Comparison of ENCODE assay signal across 7 mouse cellular contexts in genomic region chr15:10981377-10982063, GRCm38 (mm10). TPM values are rescaled to one million over a fixed set of nuclear protein-coding genes. Genes with fewer than 3 reads are reported as not detected.
A peak's percentile ranks its signal among the peaks of the same experiment; 100 is the strongest.
DNase-seq lines count a peak whose midpoint lies in the region; ATAC-seq lines count a peak whose summit lies in the region.

Amacr (plus strand) TSS chr15:10981756.

- peak within 1 kb of the TSS; percentile 71 for H3K4me2 ChIP-seq in embryonic facial prominence, embryonic 11.5 days (ENCODE audit: low read depth, low read length)
- peak within 1 kb of the TSS; percentile 65 for H3K4me2 ChIP-seq in midbrain, embryonic 13.5 days (replicated peaks)

- H3K9ac ChIP-seq in embryonic facial prominence, embryonic 11.5 days (replicated peaks; ENCODE audit: low read length) = peak within 1 kb of the TSS; percentile 83
- peak within 1 kb of the TSS; percentile 74 for H3K9ac ChIP-seq in midbrain, embryonic 13.5 days (replicated peaks)

- H3K9me3 ChIP-seq in embryonic facial prominence, embryonic 11.5 days (replicated peaks; ENCODE audit: control insufficient read depth, low read length) = no peaks in the 10 kb centered on the region
- no peaks in the 10 kb centered on the region for H3K9me3 ChIP-seq in limb, embryonic 10.5 days (replicated peaks)
- H3K9me3 ChIP-seq in midbrain, embryonic 13.5 days = no peaks in the 10 kb centered on the region

- no peaks in the 10 kb centered on the region for H3K27me3 ChIP-seq in embryonic facial prominence, embryonic 11.5 days (ENCODE audit: control insufficient read depth, insufficient read depth, low read length)
- H3K27me3 ChIP-seq in limb, embryonic 10.5 days (ENCODE audit: low read depth, poor library complexity, severe bottlenecking) = no peaks in the 10 kb centered on the region
- H3K27me3 ChIP-seq in midbrain, embryonic 13.5 days = no peaks in the 10 kb centered on the region

- DNase-seq in adrenal gland, postnatal 14 days = peak; percentile 94
- peak; percentile 90 for DNase-seq in embryonic facial prominence, embryonic 11.5 days (ENCODE audit: low spot score)
- peak; percentile 90 for DNase-seq in kidney, adult 11 months
- DNase-seq in limb, embryonic 10.5 days (ENCODE audit: low spot score) = peak; percentile 96
- peak; percentile 79 for DNase-seq in spleen, adult 12 weeks (ENCODE audit: low spot score)

- ATAC-seq in embryonic facial prominence, embryonic 11.5 days (replicated peaks; ENCODE audit: insufficient number of reproducible peaks, low FRiP score, low TSS enrichment, low read depth) = peak; percentile 99
- ATAC-seq in granulocyte monocyte progenitor cell, adult 5-6 weeks (replicated peaks; ENCODE audit: poor library complexity, severe bottlenecking) = peak; percentile 92
- ATAC-seq in midbrain, embryonic 13.5 days = peak; percentile 99

- no peaks in the 10 kb centered on the region for H3K36me3 ChIP-seq in embryonic facial prominence, embryonic 11.5 days (replicated peaks; ENCODE audit: control insufficient read depth, insufficient read depth, low read depth, low read length)
- no peaks in the 10 kb centered on the region for H3K36me3 ChIP-seq in limb, embryonic 10.5 days
- no peaks in the 10 kb centered on the region for H3K36me3 ChIP-seq in midbrain, embryonic 13.5 days

- H3K4me3 ChIP-seq in embryonic facial prominence, embryonic 11.5 days (ENCODE audit: low read depth, low read length) = peak within 1 kb of the TSS; percentile 77
- peak within 1 kb of the TSS; percentile 82 for H3K4me3 ChIP-seq in limb, embryonic 10.5 days
- H3K4me3 ChIP-seq in midbrain, embryonic 13.5 days (replicated peaks) = peak within 1 kb of the TSS; percentile 61

- WGBS in embryonic facial prominence, embryonic 11.5 days = under 1% methylated on average over 52 of the region's 52 CpGs
- WGBS in limb, embryonic 10.5 days = under 1% methylated on average over 52 of the region's 52 CpGs
- under 1% methylated on average over 52 of the region's 52 CpGs for WGBS in midbrain, embryonic 13.5 days

- H3K4me1 ChIP-seq in embryonic facial prominence, embryonic 11.5 days (ENCODE audit: control insufficient read depth, insufficient read depth, low read length) = no peaks in the 10 kb centered on the region; the same call in 1 of the 2 replicates
- peaks cover 13% of the 10 kb centered on the region for H3K4me1 ChIP-seq in limb, embryonic 10.5 days
- peaks cover 11% of the 10 kb centered on the region for H3K4me1 ChIP-seq in midbrain, embryonic 13.5 days (replicated peaks)

- peak within 1 kb of the TSS; percentile 62 for H3K27ac ChIP-seq in embryonic facial prominence, embryonic 11.5 days (replicated peaks; ENCODE audit: low read depth, low read length)
- H3K27ac ChIP-seq in limb, embryonic 10.5 days = peak within 1 kb of the TSS; percentile 95
- peak within 1 kb of the TSS; percentile 89 for H3K27ac ChIP-seq in midbrain, embryonic 13.5 days

RNA-seq across cellular contexts. Expression of gene Amacr, which starts in this region (rescaled TPM):
- total RNA-seq in adrenal gland, postnatal 14 days (2021) = 33.4 and 37.0 TPM in 2 replicates
- polyA plus RNA-seq in embryonic facial prominence, embryonic 11.5 days (2014; fragmentation: Nextera tagmentation; extraction: Ambion mirVana) = 15.5 and 18.2 TPM in 2 replicates
- 3.2 and 3.5 TPM in 2 replicates for total RNA-seq in granulocyte monocyte progenitor cell, adult 5-6 weeks (2014; fragmentation: Nextera tagmentation)
- total RNA-seq in granulocyte monocyte progenitor cell, adult 5-6 weeks (2017) = 6.5 and 6.9 TPM in 2 replicates
- 13.3 and 15.9 TPM in 2 replicates for polyA plus RNA-seq in limb, embryonic 10.5 days (2016; fragmentation: Nextera tagmentation; extraction: Ambion mirVana)
- polyA plus RNA-seq in midbrain, embryonic 13.5 days (2015; fragmentation: Nextera tagmentation; extraction: Ambion mirVana) = 8.8 and 9.3 TPM in 2 replicates

Comparison
In these comparisons a context has a peak if more than half of its experiments do, and no peak if none do; other contexts are left out.
1. Peak in every context shown above with its lines: DNase-seq, ATAC-seq, H3K4me3 ChIP-seq and H3K27ac ChIP-seq.